Mouse (Mus musculus) adrenal gland, postnatal 10 days (tissue): ENCODE results near the gene Paox. TPM values are rescaled to one million over a fixed set of nuclear protein-coding genes. Genes with fewer than 3 reads are reported as not detected.

Source experiments
- DNase-seq: peaks from one replicate; pipeline ENCODE4 v3.0.0; 2021; ENCODE audit warnings: mixed read lengths
- total RNA-seq, 2 experiments: library from RNA; stranded (reverse); gene quantifications; 2 replicates each; pipeline ENCODE4 v1.2.3; 2021

Gene Paox
- total RNA-seq, 2 experiments from 2014 or later: 21.2 to 25.1 TPM

DNA sequence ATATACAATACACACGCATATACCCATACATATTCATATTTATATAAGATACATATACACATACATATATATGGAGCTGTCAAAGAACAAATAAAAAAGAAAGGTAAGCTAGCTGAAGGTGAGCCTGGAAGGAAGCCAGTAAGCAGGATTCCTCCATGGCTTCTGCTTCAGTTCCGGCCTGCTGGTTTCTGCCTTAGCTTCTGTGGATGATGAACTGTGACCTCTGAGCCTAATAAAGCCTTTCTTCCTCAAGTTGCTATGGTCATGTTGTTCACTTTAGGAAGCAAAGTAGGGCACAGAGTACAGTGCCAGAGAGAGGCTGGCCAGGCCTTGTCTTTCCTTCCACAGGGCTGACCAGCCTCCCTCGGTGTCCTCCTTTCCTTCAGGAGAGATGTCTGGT, 55.3 kb downstream of the Paox start:
- DNase-seq: no peak

- no peak for DNase-seq
These were observed 57.3 kb downstream of the Paox start, which contains the start of gene Olfr523 for GRCm38 (mm10) chr7:140172936-140173335. Gene Olfr523, plus strand, starts transcription at chr7:140173217.

DNA sequence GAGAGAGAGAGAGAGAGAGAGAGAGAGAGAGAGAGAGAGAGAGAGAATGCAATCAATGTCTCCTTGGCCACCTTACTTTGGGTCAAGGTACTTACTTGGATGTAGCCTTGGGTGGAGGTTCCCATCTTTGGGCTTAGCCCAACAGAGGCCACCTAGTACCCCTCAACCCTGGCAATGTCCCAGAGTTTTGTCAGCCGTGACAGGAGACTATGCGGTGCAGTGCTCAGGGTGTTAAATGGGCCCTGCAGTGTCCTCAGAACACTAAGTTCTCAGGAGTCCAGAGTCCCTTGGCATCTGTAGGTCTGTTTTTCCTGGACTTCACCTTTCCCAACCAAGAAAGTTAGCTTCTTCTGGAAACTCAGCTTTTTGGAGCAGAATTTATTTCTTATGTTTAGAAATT, 63.6 kb downstream of the Paox start:
- DNase-seq: no peak

DNA sequence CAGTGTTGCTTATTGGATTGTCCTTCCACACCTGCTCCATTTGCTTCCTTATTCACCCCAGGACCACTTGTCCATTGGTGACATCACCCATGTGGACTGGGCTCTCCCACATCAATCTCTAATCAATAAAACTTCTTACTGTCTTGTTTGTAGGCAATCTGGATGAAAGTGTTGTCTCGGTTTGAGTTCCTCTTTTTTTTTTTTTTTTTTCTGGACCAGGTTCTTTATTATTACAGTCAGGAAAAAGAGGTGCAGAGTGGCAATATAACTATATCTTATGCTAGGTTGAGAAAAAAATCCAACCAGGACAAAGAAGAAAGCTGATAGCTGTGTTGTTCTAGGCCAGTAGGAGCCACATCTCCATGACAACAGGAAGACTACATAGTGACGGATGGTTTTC, 65.1 kb downstream of the Paox start:
- DNase-seq: no peak

DNA sequence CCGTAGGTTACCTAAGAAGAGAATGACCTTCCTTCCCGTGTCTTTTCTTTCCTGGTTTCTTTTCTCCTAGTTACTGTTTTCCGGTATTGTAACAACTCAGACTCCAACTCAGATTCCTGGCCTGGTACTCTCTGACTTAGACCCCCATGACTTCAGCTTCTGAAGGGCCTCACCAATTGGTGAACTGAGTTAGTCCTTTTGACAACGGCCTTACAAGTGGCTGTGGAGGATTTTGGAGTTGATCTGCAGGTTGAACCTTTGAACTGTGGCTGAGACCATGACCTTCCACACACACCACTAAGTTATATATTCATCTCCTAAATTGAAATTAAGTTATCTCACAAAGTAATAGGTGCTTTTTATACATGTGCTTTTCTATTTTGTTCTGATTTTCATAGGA, 68.6 kb downstream of the Paox start:
- DNase-seq: no peak

Other genes starting within 250 kb of the Paox start
- under 1 TPM; 0.42 to 0.55 TPM for gene Kndc1, start 221.1 kb upstream of the Paox start, total RNA-seq
- gene Utf1, start 172.0 kb upstream of the Paox start, total RNA-seq: under 1 TPM in 1 of 2 experiments, not detected in 1; 0.24 TPM
- under 1 TPM in 1 of 2 experiments, not detected in 1; 0.39 TPM for gene 6430531B16Rik, start 137.0 kb upstream of the Paox start, total RNA-seq
- gene Adam8, start 123.2 kb upstream of the Paox start, total RNA-seq: 1 to 10 TPM; 1.9 to 2.9 TPM
- gene Zfp511, start 79.4 kb upstream of the Paox start, total RNA-seq: 10 to 100 TPM; 14.0 to 18.1 TPM
- 10 to 100 TPM; 32.7 to 37.4 TPM for gene Tubgcp2, start 79.1 kb upstream of the Paox start, total RNA-seq
- gene Msx3, start 66.7 kb upstream of the Paox start, total RNA-seq: not detected
- 1 to 10 TPM; 4.9 to 6.6 TPM for gene Caly, start 33.3 kb upstream of the Paox start, total RNA-seq
- not detected for gene Prap1, start 22.4 kb upstream of the Paox start, total RNA-seq
- gene Fuom, start 13.4 kb upstream of the Paox start, total RNA-seq: 10 to 100 TPM; 82.5 to 99.0 TPM
- gene Echs1, start 677 bp downstream of the Paox start, total RNA-seq: 100 to 1,000 TPM; 600 to 610 TPM
- 10 to 100 TPM; 42.0 to 45.9 TPM for gene Mtg1, start 21.8 kb downstream of the Paox start, total RNA-seq
- 1 to 10 TPM; 1.7 to 2.0 TPM for gene Sprn, start 39.1 kb downstream of the Paox start, total RNA-seq
- gene Olfr522, start 49.0 kb downstream of the Paox start, total RNA-seq: not detected
- not detected for gene Olfr523, start 57.4 kb downstream of the Paox start, total RNA-seq
- gene Olfr524, start 90.2 kb downstream of the Paox start, total RNA-seq: not detected
- gene Cd163l1, start 102.5 kb downstream of the Paox start, total RNA-seq: under 1 TPM in 1 of 2 experiments, not detected in 1; 0.12 TPM
- gene 5830411N06Rik, start 131.5 kb downstream of the Paox start, total RNA-seq: not detected
- gene Olfr525, start 205.1 kb downstream of the Paox start, total RNA-seq: not detected
- gene Olfr527, start 218.2 kb downstream of the Paox start, total RNA-seq: not detected
- gene Olfr60, start 245.9 kb downstream of the Paox start, total RNA-seq: not detected